Mouse (Mus musculus) CH12.LX (cell line): ENCODE measurements around the gene Ldlrad3.

Source experiments
- CHD2 ChIP-seq: IDR thresholded peaks from 2 replicates; pipeline ENCODE4 v1.6.1; 2011; ENCODE audit warnings: low read length, improper control_type of control experiment
- CTCF ChIP-seq, 2 experiments: IDR thresholded peaks in 1 of 2; conservative IDR thresholded peaks in 1 of 2; 2 replicates each; pipeline ENCODE4 v1.5.1; 2011 to 2012; ENCODE audit warnings: low read depth in 2 of 2, low read length in 2 of 2, improper control_type of control experiment in 1 of 2, inconsistent platforms in 1 of 2, mild to moderate bottlenecking in 1 of 2, moderate library complexity in 1 of 2
- POLR2A ChIP-seq: IDR thresholded peaks from 2 replicates; pipeline ENCODE4 v1.6.1; 2011; ENCODE audit warnings: low read depth, mild to moderate bottlenecking, improper control_type of control experiment, low read length

- TF ChIP-seq CTCF (conservative IDR thresholded peaks at IDR 0.05 in 1 of 2, IDR thresholded peaks at IDR 0.05 in 1 of 2; ENCODE audit: low read depth in 2 of 2, low read length in 2 of 2), result no peak
- TF ChIP-seq CHD2, result no peak
- no peak for TF ChIP-seq POLR2A
Measured at GRCm38 (mm10) chr2:102009766-102010265, 176.4 kb downstream of the Ldlrad3 start.
